Mouse (Mus musculus): ENCODE results near the gene Gm28043. TPM values are rescaled to one million over a fixed set of nuclear protein-coding genes. Genes with fewer than 3 reads are reported as not detected.
A peak's percentile ranks its signal among the peaks of the same experiment; 100 is the strongest.

The Gm28043 gene
- polyA plus RNA-seq, 1 experiment from 2014 or later = 2.3 TPM

- no peak overlapping the region for H3K27ac ChIP-seq (ENCODE audit: low read depth, low read length)
- H3K4me3 ChIP-seq (ENCODE audit: low read depth, low read length) = no peak overlapping the region
- no peak for ATAC-seq (replicated peaks; ENCODE audit: insufficient number of reproducible peaks, low FRiP score, low TSS enrichment)
- WGBS (ENCODE audit: insufficient replicate concordance) = 91% methylated on average over 11 of the region's 11 CpGs
- H3K9ac ChIP-seq (ENCODE audit: low read depth, low read length) = no peak overlapping the region
- H3K4me2 ChIP-seq = no peak overlapping the region
- peaks cover 41% of the 10 kb centered on the region for H3K36me3 ChIP-seq (ENCODE audit: control insufficient read depth, insufficient read depth, low read length)
- no peaks in the 10 kb centered on the region for H3K9me3 ChIP-seq (replicated peaks; ENCODE audit: control insufficient read depth, low read length)
- no peaks in the 10 kb centered on the region for H3K27me3 ChIP-seq (ENCODE audit: control insufficient read depth, insufficient read depth, low read length)
- peaks cover 8% of the 10 kb centered on the region for H3K4me1 ChIP-seq (ENCODE audit: control insufficient read depth, insufficient read depth, low read length)
Observed at GRCm38 (mm10) chr17:29632312-29632711, 17.6 kb downstream of the Gm28043 start.

DNA sequence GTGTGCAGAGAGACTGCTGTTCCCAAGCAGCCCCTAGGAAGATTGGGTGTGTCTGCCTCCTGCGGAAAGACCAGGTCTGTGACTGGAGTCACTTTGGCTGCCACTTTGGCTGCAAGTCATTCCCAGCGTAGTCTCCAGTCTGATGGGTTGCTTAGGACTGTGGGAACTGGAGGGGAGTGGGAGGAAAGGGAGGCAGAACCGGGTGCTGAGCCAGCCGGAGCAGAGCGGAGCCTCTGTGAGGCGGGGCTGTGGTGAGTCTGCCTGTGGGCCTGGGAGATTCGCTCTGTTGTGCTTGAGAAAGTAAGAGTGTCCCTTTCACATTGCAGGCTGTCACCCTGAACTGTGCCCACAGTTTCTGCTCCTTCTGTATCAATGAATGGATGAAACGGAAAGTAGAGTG is 20.8 kb downstream of the Gm28043 start:
- ATAC-seq (replicated peaks; ENCODE audit: insufficient number of reproducible peaks, low FRiP score, low TSS enrichment) = no peak
- Histone ChIP-seq H3K9me3 (replicated peaks; ENCODE audit: control insufficient read depth, low read length) (no peaks in the 10 kb centered on the region), H3K9ac (ENCODE audit: low read depth, low read length) (no peak overlapping the region), H3K27ac (ENCODE audit: low read depth, low read length) (no peak overlapping the region), H3K4me3 (ENCODE audit: low read depth, low read length) (no peak overlapping the region), H3K27me3 (ENCODE audit: control insufficient read depth, insufficient read depth, low read length) (no peaks in the 10 kb centered on the region), H3K4me2 (no peak overlapping the region), H3K36me3 (ENCODE audit: control insufficient read depth, insufficient read depth, low read length) (peaks cover 39% of the 10 kb centered on the region), H3K4me1 (ENCODE audit: control insufficient read depth, insufficient read depth, low read length) (peaks cover 14% of the 10 kb centered on the region)
- 88% methylated on average over 8 of the region's 8 CpGs for WGBS (ENCODE audit: insufficient replicate concordance)

DNA sequence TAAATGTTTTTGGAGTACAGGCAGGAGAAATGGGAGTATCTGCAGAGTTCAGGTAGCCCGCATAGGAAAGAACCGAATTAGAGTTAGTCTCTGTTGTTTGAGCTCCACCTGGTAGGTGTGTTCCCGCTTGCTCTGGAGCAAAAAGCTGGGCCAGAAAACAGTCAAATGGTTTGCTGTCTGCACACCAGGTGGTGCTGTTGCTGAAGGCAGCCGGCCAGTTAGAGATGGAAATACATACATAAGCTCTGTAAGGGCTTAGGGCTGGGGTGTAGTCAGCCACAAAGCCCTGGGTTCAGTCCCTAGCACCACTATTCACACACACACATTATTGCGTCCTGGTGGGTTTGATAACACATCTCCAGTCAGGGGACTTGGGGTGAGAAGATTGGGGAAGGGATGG is 21.4 kb downstream of the Gm28043 start:
- H3K4me2 ChIP-seq = no peak overlapping the region
- peaks cover 34% of the 10 kb centered on the region for H3K36me3 ChIP-seq (ENCODE audit: control insufficient read depth, insufficient read depth, low read length)
- H3K9me3 ChIP-seq (replicated peaks; ENCODE audit: control insufficient read depth, low read length) = no peaks in the 10 kb centered on the region
- H3K27ac ChIP-seq (ENCODE audit: low read depth, low read length) = no peak overlapping the region
- ATAC-seq (replicated peaks; ENCODE audit: insufficient number of reproducible peaks, low FRiP score, low TSS enrichment) = no peak
- H3K27me3 ChIP-seq (ENCODE audit: control insufficient read depth, insufficient read depth, low read length) = no peaks in the 10 kb centered on the region
- H3K4me3 ChIP-seq (ENCODE audit: low read depth, low read length) = no peak overlapping the region
- no peak overlapping the region for H3K9ac ChIP-seq (ENCODE audit: low read depth, low read length)
- H3K4me1 ChIP-seq (ENCODE audit: control insufficient read depth, insufficient read depth, low read length) = peaks cover 14% of the 10 kb centered on the region
- WGBS (ENCODE audit: insufficient replicate concordance) = 63% methylated on average over 5 of the region's 5 CpGs

GRCm38 (mm10) chr17:29637377-29637776 is 22.7 kb downstream of the Gm28043 start:
- WGBS (ENCODE audit: insufficient replicate concordance) = 75% methylated on average over 4 of the region's 4 CpGs
- Histone ChIP-seq H3K4me2 (no peak overlapping the region), H3K36me3 (ENCODE audit: control insufficient read depth, insufficient read depth, low read length) (peaks cover 30% of the 10 kb centered on the region), H3K4me1 (ENCODE audit: control insufficient read depth, insufficient read depth, low read length) (peaks cover 14% of the 10 kb centered on the region), H3K9me3 (replicated peaks; ENCODE audit: control insufficient read depth, low read length) (no peaks in the 10 kb centered on the region), H3K27me3 (ENCODE audit: control insufficient read depth, insufficient read depth, low read length) (no peaks in the 10 kb centered on the region), H3K4me3 (ENCODE audit: low read depth, low read length) (no peak overlapping the region), H3K27ac (ENCODE audit: low read depth, low read length) (no peak overlapping the region), H3K9ac (ENCODE audit: low read depth, low read length) (no peak overlapping the region)
- no peak for ATAC-seq (replicated peaks; ENCODE audit: insufficient number of reproducible peaks, low FRiP score, low TSS enrichment)

DNA sequence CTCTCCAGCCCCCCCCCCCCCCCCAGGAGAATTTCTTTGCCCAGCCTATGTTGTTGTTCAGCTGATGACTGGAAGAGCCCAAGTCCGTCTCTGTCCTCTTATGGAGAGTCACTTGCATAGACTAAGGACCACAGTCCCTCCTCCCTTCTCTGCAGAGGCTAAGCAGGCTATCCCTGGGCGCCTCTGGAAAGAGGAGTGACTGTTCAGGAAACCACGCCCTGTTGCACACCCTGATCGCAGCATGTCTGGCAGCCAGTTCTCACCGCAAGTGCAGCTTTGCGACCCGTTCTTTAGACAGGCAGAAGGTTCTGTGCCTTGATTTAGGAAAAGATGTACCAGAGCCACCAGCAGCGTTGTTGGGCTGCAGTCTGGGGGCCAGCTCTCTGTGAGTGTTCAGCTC is 23.2 kb downstream of the Gm28043 start:
- Histone ChIP-seq H3K27ac (ENCODE audit: low read depth, low read length) (no peak overlapping the region), H3K9ac (ENCODE audit: low read depth, low read length) (no peak overlapping the region), H3K27me3 (ENCODE audit: control insufficient read depth, insufficient read depth, low read length) (no peaks in the 10 kb centered on the region), H3K4me3 (ENCODE audit: low read depth, low read length) (no peak overlapping the region), H3K9me3 (replicated peaks; ENCODE audit: control insufficient read depth, low read length) (no peaks in the 10 kb centered on the region), H3K36me3 (ENCODE audit: control insufficient read depth, insufficient read depth, low read length) (peaks cover 30% of the 10 kb centered on the region), H3K4me1 (ENCODE audit: control insufficient read depth, insufficient read depth, low read length) (peaks cover 14% of the 10 kb centered on the region), H3K4me2 (no peak overlapping the region)
- ATAC-seq (replicated peaks; ENCODE audit: insufficient number of reproducible peaks, low FRiP score, low TSS enrichment) = no peak
- WGBS (ENCODE audit: insufficient replicate concordance) = 68% methylated on average over 8 of the region's 8 CpGs

GRCm38 (mm10) chr17:29640971-29641370 is 26.3 kb downstream of the Gm28043 start:
- no peaks in the 10 kb centered on the region for H3K27me3 ChIP-seq (ENCODE audit: control insufficient read depth, insufficient read depth, low read length)
- H3K36me3 ChIP-seq (ENCODE audit: control insufficient read depth, insufficient read depth, low read length) = peaks cover 18% of the 10 kb centered on the region; the same call in 1 of the 2 replicates

DNA sequence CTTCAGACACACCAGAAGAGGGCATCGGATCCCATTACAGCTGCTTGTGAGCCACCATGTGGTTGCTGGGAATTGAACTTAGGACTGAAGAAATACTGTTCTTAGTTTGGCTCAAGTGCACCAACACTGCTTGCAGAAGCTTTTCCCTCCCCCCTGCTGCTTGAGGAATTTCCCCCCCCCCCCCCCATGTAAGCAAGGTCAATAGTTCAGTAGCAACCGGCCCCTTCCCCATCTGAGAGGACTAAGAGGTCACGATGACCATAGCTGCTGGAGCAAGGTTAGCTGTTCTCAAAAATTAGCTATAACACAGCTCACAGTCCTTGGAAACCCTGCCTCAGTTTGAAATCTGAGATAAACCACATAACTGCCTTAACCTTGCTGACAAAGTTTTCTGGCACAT is 27.5 kb downstream of the Gm28043 start:
- Histone ChIP-seq H3K9me3 (replicated peaks; ENCODE audit: control insufficient read depth, low read length) (no peaks in the 10 kb centered on the region), H3K27me3 (ENCODE audit: control insufficient read depth, insufficient read depth, low read length) (no peaks in the 10 kb centered on the region), H3K36me3 (ENCODE audit: control insufficient read depth, insufficient read depth, low read length) (peaks cover 21% of the 10 kb centered on the region), H3K4me3 (ENCODE audit: low read depth, low read length) (no peak overlapping the region), H3K4me1 (ENCODE audit: control insufficient read depth, insufficient read depth, low read length) (peaks cover 13% of the 10 kb centered on the region), H3K4me2 (no peak overlapping the region), H3K27ac (ENCODE audit: low read depth, low read length) (no peak overlapping the region), H3K9ac (ENCODE audit: low read depth, low read length) (no peak overlapping the region)
- WGBS (ENCODE audit: insufficient replicate concordance) = 65% methylated on average over 3 of the region's 3 CpGs
- no peak for ATAC-seq (replicated peaks; ENCODE audit: insufficient number of reproducible peaks, low FRiP score, low TSS enrichment)

More at GRCm38 (mm10) chr17:29640971-29641370, 26.3 kb downstream of the Gm28043 start:
- H3K4me3 ChIP-seq (ENCODE audit: low read depth, low read length) = no peak overlapping the region
- peaks cover 20% of the 10 kb centered on the region for H3K4me1 ChIP-seq (ENCODE audit: control insufficient read depth, insufficient read depth, low read length)
- H3K9me3 ChIP-seq (replicated peaks; ENCODE audit: control insufficient read depth, low read length) = no peaks in the 10 kb centered on the region
- H3K27ac ChIP-seq (ENCODE audit: low read depth, low read length) = no peak overlapping the region
- 86% methylated on average over 11 of the region's 11 CpGs for WGBS (ENCODE audit: insufficient replicate concordance)
- ATAC-seq (replicated peaks; ENCODE audit: insufficient number of reproducible peaks, low FRiP score, low TSS enrichment) = peak; percentile 9; the same call in 1 of the 2 replicates
- no peak overlapping the region for H3K9ac ChIP-seq (ENCODE audit: low read depth, low read length)
- H3K4me2 ChIP-seq = no peak overlapping the region

- H3K27me3 ChIP-seq (ENCODE audit: control insufficient read depth, insufficient read depth, low read length) = no peaks in the 10 kb centered on the region
- peak overlapping the region; percentile 50; the same call in 1 of the 2 replicates for H3K4me2 ChIP-seq
- peak; percentile 79 for ATAC-seq (replicated peaks; ENCODE audit: insufficient number of reproducible peaks, low FRiP score, low TSS enrichment)
- peak overlapping the region; percentile 25; the same call in 1 of the 2 replicates for H3K4me3 ChIP-seq (ENCODE audit: low read depth, low read length)
- H3K27ac ChIP-seq (ENCODE audit: low read depth, low read length) = peak overlapping the region; percentile 41; the same call in 1 of the 2 replicates
- no peaks in the 10 kb centered on the region for H3K9me3 ChIP-seq (replicated peaks; ENCODE audit: control insufficient read depth, low read length)
- H3K36me3 ChIP-seq (ENCODE audit: control insufficient read depth, insufficient read depth, low read length) = peaks cover 1% of the 10 kb centered on the region; the same call in 1 of the 2 replicates
- 29% methylated on average over 2 of the region's 2 CpGs for WGBS (ENCODE audit: insufficient replicate concordance)
- H3K4me1 ChIP-seq (ENCODE audit: control insufficient read depth, insufficient read depth, low read length) = peaks cover 10% of the 10 kb centered on the region
- no peak overlapping the region for H3K9ac ChIP-seq (ENCODE audit: low read depth, low read length)
Observed at GRCm38 (mm10) chr17:29658249-29658648, 43.6 kb downstream of the Gm28043 start.

DNA sequence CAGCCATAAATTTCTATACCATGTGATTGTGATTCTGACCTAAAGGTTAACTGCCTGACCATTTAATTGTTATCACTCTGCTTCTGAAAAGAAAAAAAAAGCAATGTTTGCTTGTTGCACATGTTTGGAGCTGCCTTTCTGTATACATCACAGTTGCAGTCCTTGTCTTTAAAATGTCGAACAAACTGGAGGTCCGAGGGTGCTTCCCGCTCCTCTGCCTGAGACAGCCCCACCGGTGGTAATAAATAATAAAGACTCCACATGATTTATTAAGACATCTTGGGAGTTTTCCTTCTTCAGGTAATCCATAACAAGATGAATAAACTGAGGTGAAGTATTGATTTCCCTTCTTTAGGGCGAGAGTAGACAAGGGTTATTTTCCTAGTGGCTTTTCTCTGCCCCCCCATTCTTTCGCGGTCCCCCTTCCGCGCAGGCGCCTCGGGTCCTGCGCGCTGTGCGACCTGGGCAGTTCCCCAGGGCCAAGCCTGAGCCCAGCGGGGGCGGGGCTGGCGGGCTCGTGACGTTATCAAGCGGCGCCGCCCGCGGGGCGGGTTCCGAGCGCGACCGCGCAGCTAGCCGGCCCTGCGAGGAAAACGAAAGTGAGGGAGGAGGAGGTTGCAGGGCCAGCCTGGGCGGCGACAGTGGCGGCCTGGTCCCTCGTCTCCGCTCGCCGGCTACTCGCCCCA is 45.5 kb downstream of the Gm28043 start, which contains the start of gene Cmtr1:
Gene Cmtr1 (plus strand): TSS at position 520 of the 686 bp plus-strand sequence.
- H3K4me2 ChIP-seq = peak within 1 kb of the TSS; percentile 73
- H3K27me3 ChIP-seq (ENCODE audit: control insufficient read depth, insufficient read depth, low read length) = no peaks in the 10 kb centered on the region
- no peaks in the 10 kb centered on the region for H3K9me3 ChIP-seq (replicated peaks; ENCODE audit: control insufficient read depth, low read length)
- peaks cover 10% of the 10 kb centered on the region for H3K4me1 ChIP-seq (ENCODE audit: control insufficient read depth, insufficient read depth, low read length)
- peaks cover 5% of the 10 kb centered on the region; the same call in 1 of the 2 replicates for H3K36me3 ChIP-seq (ENCODE audit: control insufficient read depth, insufficient read depth, low read length)
- H3K4me3 ChIP-seq (ENCODE audit: low read depth, low read length) = peak within 1 kb of the TSS; percentile 96
- H3K27ac ChIP-seq (ENCODE audit: low read depth, low read length) = peak within 1 kb of the TSS; percentile 92
- ATAC-seq (replicated peaks; ENCODE audit: insufficient number of reproducible peaks, low FRiP score, low TSS enrichment) = peak; percentile 91
- WGBS (ENCODE audit: insufficient replicate concordance) = 1% methylated on average over 41 of the region's 41 CpGs
- peak within 1 kb of the TSS; percentile 95 for H3K9ac ChIP-seq (ENCODE audit: low read depth, low read length)
